Mouse (Mus musculus) C2C12 (cell line): Measurements from ENCODE around the gene Neurl4. TPM values are rescaled to one million over a fixed set of nuclear protein-coding genes. Genes with fewer than 3 reads are reported as not detected.

Experiments used
- H3K27me3 ChIP-seq: one replicate; pipeline ENCODE4 v1.6.1; 2011; ENCODE audit not compliant: control insufficient read depth, insufficient read depth, insufficient read length
- H3K36me3 ChIP-seq: one replicate; pipeline ENCODE4 v1.6.1; 2011; ENCODE audit not compliant: control insufficient read depth, insufficient read depth
- H3K4me3 ChIP-seq: one replicate; pipeline ENCODE4 v1.5.1; 2011; ENCODE audit warnings: mild to moderate bottlenecking, control low read depth; ENCODE audit not compliant: poor library complexity, insufficient read depth, severe bottlenecking
- H3K79me2 ChIP-seq: one replicate; pipeline ENCODE4 v1.6.1; 2011; ENCODE audit not compliant: control insufficient read depth, insufficient read depth
- H3K79me3 ChIP-seq: one replicate; pipeline ENCODE4 v1.6.1; 2011; ENCODE audit warnings: low read depth, control low read depth
- H3ac ChIP-seq: one replicate; pipeline ENCODE3; 2011; ENCODE audit warnings: low read depth; ENCODE audit not compliant: control insufficient read depth, insufficient read length
- CEBPB ChIP-seq: IDR thresholded peaks from one replicate; pipeline ENCODE4 v1.6.1; 2011; ENCODE audit warnings: low read depth, mild to moderate bottlenecking, control low read depth, moderate library complexity
- CTCF ChIP-seq: IDR thresholded peaks from one replicate; pipeline ENCODE4 v1.5.1; 2011; ENCODE audit not compliant: control insufficient read depth, insufficient read depth, insufficient read length
- FOSL1 ChIP-seq: IDR thresholded peaks from one replicate; pipeline ENCODE4 v1.8.0; 2011; ENCODE audit warnings: mild to moderate bottlenecking, low read length; ENCODE audit not compliant: poor library complexity, insufficient read depth, severe bottlenecking
- MAX ChIP-seq: IDR thresholded peaks from one replicate; pipeline ENCODE4 v1.6.1; 2011; ENCODE audit warnings: mild to moderate bottlenecking, control low read depth
- MYOD1 ChIP-seq: IDR thresholded peaks from one replicate; pipeline ENCODE4 v1.6.1; 2011; ENCODE audit warnings: low read depth; ENCODE audit not compliant: control insufficient read depth, insufficient read length
- MYOG ChIP-seq: IDR thresholded peaks from one replicate; pipeline ENCODE4 v1.6.1; 2011; ENCODE audit not compliant: control insufficient read depth, insufficient read length; ENCODE audit errors: extremely low read depth
- USF1 ChIP-seq: IDR thresholded peaks from one replicate; pipeline ENCODE4 v1.6.1; 2011; ENCODE audit warnings: low read depth, mild to moderate bottlenecking, control low read depth, moderate library complexity
- polyA plus RNA-seq: library from polyadenylated mRNA; unstranded; fragments of >200 nt; fragmentation: generic; extraction: Trizol; gene quantifications from one replicate; pipeline ENCODE4 v1.2.1, GENCODE M21; 2012; ENCODE audit warnings: missing spikeins

Gene Neurl4
- polyA plus RNA-seq, 1 experiment = 38.4 TPM

DNA sequence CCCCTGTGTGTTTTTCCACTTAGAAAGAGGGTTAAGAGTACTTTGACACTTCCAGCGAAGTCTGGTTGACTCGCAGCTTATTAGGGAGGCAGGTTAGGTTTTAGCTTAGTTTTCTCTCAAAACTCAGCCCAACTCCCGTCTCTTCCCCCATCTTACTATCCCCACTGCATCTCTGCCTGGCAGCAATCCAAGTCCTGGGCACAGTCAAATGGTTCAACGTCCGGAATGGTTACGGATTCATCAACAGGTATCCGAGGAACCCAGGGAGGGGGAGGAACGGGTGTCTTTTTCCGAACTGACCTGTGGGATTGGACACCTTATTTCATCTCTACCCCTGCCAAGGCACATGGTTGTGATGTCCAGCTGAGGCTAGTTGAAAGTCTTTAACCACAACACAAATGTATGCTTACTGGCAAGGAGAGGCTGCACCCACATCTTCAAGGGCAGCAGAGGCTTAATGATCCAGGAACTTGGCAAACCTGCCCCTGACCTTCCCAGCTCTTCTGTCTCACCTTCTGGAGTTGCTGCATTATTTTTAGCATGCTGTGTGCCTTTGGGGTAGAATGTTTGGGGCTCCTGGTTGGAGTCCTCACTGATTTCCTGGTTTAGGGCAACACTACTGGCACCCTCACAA is 36.0 kb downstream of the Neurl4 start:
- Histone ChIP-seq H3ac (no peak overlapping the region), H3K36me3 (no peaks in the 10 kb centered on the region), H3K79me2 (no peaks in the 10 kb centered on the region), H3K4me3 (no peak overlapping the region), H3K79me3 (no peaks in the 10 kb centered on the region), H3K27me3 (peaks cover 52% of the 10 kb centered on the region)
- TF ChIP-seq MYOD1 (no peak), USF1 (no peak), CTCF (no peak), CEBPB (no peak), MAX (no peak), MYOG (no peak), FOSL1 (no peak)

DNA sequence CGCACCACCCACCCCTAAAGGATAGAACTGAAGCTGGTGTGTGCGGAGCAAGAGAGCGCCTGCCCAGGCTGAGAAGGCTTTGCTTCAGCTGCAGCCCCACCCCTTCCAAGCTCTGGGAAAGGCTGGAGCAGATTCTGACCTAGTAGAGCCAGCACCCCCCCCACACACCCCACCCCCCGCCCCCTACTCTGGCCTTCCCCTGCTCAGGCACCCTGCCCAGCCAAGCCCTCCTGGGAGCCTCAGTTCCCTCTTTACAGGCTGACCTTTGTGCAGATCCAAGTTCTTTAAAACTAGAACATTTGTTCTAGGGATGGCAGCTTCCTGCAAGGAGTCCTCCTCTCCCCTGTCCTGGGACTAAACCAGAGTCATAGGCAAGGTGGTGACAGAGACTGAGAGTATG is 36.5 kb downstream of the Neurl4 start:
- H3K79me3 ChIP-seq = no peaks in the 10 kb centered on the region
- no peaks in the 10 kb centered on the region for H3K79me2 ChIP-seq
- no peak overlapping the region for H3K4me3 ChIP-seq
- peaks cover 52% of the 10 kb centered on the region for H3K27me3 ChIP-seq
- no peaks in the 10 kb centered on the region for H3K36me3 ChIP-seq
- TF ChIP-seq CEBPB (no peak), MYOD1 (no peak), MYOG (no peak), MAX (no peak), FOSL1 (no peak), CTCF (no peak), USF1 (no peak)
- H3ac ChIP-seq = no peak overlapping the region

DNA sequence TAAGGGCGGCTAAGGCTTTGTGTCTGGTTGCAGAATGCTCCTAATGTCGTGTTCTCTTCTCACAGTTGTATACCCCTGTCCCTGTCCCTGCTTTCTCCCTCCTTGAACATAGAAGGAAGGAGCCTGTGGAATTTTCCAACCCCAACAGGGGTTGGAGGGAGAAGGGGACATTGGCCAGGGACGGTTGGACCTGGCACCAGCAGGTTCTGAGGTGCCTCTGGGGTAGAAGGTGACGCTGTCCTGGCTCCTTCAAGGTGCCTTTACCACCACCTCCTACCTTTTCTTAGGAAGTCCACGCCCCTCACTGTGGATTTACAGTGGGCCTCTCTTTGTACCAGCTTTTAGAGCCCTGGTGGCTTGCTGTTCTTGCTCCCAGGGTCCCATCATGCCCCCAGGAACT is 37.0 kb downstream of the Neurl4 start:
- Histone ChIP-seq H3K79me3 (no peaks in the 10 kb centered on the region), H3K4me3 (no peak overlapping the region), H3K27me3 (peaks cover 56% of the 10 kb centered on the region), H3ac (no peak overlapping the region), H3K36me3 (no peaks in the 10 kb centered on the region), H3K79me2 (no peaks in the 10 kb centered on the region)
- TF ChIP-seq CEBPB (no peak), USF1 (no peak), MAX (no peak), MYOD1 (no peak), FOSL1 (no peak), MYOG (no peak), CTCF (no peak)

DNA sequence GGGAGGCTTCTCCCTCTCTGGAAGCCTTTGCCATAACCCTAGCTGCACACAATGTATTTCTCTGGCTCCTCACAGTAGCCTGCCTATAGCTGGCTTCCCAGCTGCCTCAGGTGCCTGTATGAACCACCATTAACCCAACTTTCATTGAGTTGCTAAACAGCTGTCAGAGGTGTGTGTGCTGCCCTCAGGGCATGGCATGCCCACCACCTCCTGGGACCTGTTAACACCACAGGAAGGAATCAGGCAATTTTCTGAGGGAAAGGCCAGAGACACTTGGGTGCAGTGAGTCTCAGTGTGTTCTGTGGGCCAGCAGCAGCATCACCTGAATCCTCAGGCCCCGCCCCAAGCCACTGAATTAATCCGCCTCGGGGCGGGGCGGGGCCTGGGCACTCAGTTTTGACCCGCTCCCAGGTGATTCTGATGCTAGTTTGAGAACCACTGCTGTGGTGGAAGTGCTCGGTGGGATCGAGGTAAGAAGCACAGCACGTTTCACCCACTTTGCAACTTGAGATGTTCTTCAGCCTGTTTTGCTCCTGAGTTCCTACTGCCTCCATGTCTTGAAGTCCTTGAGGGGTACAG is 37.6 kb downstream of the Neurl4 start:
- no peaks in the 10 kb centered on the region for H3K36me3 ChIP-seq
- no peak overlapping the region for H3ac ChIP-seq
- no peaks in the 10 kb centered on the region for H3K79me2 ChIP-seq
- H3K79me3 ChIP-seq = no peaks in the 10 kb centered on the region
- no peak overlapping the region for H3K4me3 ChIP-seq
- TF ChIP-seq MAX = no peak
- TF ChIP-seq MYOG = no peak
- TF ChIP-seq USF1 = no peak
- no peak for TF ChIP-seq FOSL1
- no peak for TF ChIP-seq CTCF
- TF ChIP-seq MYOD1 = no peak
- no peak for TF ChIP-seq CEBPB
- H3K27me3 ChIP-seq = peaks cover 61% of the 10 kb centered on the region

DNA sequence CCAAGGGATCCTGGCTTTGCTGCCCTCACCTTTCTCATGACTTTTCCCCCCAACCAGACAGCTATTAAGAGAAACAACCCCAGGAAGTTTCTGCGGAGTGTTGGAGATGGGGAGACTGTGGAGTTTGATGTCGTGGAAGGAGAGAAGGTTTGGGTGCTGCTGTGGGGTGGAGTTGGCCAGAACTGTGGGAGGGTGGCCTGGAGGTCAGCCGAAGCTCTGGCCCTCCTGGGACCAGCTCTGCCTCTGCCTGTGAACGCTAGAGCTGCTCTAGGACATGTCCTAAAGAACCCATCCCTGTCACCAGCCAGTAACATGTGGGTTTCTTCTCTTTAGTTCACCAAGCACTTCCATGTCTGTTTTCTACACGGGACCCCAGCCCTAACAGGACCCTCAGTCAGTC is 38.3 kb downstream of the Neurl4 start:
- Histone ChIP-seq H3K27me3 (peaks cover 61% of the 10 kb centered on the region), H3K79me3 (no peaks in the 10 kb centered on the region), H3K79me2 (no peaks in the 10 kb centered on the region), H3K36me3 (no peaks in the 10 kb centered on the region), H3ac (no peak overlapping the region), H3K4me3 (no peak overlapping the region)
- TF ChIP-seq CEBPB = no peak
- no peak for TF ChIP-seq USF1
- no peak for TF ChIP-seq MYOG
- TF ChIP-seq MYOD1 = no peak
- no peak for TF ChIP-seq MAX
- no peak for TF ChIP-seq CTCF
- TF ChIP-seq FOSL1 = no peak
